Mouse (Mus musculus) liver (tissue): ENCODE results near the gene Apba1.

Experiments
- DNase-seq: peaks from one replicate; pipeline ENCODE4 v3.0.0-alpha.2; 2020; ENCODE audit warnings: mixed read lengths

The Apba1 gene

DNA sequence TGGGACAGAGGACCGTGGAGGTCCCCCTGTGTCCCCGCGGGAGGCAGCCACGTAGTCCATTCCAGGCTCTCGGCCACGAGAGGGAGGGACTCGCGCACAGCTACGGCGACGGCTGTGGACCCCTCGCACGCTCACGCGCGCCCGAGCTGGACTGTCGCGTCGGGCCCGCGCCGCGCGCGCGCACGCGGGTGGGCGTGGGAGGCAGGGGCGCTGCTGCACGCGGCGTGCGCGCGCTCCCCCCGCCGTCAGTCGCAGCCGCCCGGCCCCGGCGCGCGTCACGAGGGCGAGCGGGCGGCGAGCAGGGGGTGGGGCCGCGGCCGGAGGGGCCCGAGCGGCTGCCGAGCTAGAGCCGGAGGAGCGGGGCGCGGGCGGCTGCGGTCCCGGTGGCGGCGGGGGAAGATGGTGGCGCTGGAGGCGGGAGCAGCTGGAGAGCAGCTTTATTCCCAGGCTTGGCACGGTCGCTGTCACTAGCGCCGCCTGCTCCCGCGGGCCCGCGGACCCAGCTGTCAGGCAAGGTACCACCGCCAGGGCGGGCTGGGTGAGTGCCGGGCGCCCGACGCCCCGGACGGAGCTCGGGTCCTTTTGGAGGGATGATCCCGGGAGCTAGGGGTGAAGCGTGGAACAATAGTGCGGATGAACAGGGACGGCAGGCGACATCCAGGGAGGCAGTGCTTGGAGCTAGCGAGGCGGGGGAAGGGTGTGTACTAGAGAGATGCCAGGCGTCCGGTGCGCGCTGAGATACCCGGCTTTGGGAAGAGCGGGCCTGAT is at the start of gene Apba1:
Gene Apba1 (plus strand): TSS at position 334 of the 768 bp plus-strand sequence.
- DNase-seq: peak; percentile 43

DNA sequence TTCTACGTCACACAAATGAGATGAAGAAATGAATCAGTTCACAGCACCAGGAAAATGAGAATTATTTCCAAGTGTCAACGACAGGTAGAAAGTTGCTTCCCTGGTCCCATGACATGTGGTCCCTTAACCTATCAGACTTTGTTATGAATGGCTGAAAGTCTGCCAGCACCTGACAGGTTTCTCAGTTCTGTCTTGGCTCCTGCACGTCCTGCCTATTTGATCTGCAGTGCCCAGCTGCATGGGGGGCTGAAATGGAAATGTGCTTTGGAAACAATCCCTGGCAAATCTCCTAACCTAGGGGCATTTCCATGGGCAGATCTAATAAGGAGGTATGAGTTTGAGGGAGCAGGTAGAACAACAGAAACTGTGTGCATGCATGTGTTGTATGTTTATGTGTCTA is 12.2 kb upstream of the Apba1 start:
- DNase-seq: no peak

GRCm38 (mm10) chr19:23757011-23757410 is 1.7 kb upstream of the Apba1 start:
- DNase-seq: peak; percentile 9

GRCm38 (mm10) chr19:23757961-23758553 is 630 bp upstream of the Apba1 start:
- DNase-seq: peak; percentile 90

GRCm38 (mm10) chr19:23759322-23759945 is 747 bp downstream of the Apba1 start:
- DNase-seq: no peak

- DNase-seq: no peak
These were observed 4.7 kb downstream of the Apba1 start for GRCm38 (mm10) chr19:23763371-23763770.

DNA sequence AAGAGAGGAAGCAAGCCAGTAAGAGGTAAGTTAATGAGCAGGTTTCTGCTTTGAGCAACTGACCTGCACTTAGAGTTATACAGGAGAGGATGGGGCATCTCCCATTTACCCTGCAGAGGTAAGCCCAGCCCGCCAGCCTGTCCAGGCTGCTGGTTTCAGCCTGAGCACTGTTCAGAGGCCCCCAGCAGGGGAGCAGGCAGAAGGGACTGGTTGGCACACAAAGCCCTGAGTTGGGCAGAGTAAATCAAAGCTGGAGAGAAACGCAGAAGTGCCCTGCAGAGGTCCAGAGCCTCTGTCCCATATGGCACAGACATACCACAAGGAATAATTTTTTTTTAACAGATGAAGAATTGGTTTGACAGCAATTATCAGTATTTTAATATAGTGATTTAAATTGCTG is 5.4 kb downstream of the Apba1 start:
- DNase-seq: no peak

- no peak for DNase-seq
These were observed 10.2 kb downstream of the Apba1 start for GRCm38 (mm10) chr19:23768864-23769263.

DNA sequence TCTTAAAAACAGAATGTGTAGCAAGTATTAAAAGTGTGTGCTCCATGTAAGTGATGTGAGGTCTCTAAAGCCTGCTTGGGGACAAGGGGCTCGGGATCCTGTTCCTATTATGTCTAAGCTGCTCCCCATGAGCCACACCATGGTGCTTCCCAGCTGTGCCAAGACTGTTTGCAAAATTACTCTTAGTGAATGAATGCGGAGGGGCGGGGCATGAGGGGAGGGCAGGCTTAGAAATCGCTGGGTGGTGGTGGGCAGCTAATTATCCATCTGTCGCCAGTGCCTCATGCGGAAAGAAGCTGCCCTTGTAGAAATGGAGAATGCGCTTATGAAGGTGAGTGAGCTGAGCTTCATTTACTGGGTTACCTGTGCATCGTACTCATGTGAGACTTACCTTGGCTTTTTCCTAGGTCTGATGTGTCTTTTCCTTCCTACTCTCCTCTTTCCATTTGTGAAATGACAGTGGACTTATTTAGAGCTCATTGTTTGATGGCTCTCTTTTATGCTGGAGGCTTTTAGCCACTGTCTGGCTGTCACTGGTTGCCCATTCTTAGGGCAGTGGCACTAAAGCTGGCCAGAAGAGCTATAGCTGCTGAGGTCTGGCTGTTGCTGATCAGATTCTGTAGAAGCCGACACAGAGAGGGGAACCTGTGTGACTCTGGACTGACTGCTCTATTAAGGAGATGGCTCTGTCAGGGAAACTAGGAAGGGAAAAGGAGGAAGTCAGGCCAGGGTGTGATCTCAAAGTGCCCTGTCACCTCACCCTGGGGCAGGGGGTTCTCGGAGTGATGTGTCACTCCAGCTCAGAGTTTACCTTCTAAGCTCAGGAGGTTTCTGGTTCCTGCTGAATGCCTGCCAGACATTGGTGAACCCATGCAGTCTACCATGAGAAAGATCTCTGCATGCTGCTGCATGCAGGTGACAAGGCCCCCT is 12.1 kb downstream of the Apba1 start:
- DNase-seq: no peak

DNA sequence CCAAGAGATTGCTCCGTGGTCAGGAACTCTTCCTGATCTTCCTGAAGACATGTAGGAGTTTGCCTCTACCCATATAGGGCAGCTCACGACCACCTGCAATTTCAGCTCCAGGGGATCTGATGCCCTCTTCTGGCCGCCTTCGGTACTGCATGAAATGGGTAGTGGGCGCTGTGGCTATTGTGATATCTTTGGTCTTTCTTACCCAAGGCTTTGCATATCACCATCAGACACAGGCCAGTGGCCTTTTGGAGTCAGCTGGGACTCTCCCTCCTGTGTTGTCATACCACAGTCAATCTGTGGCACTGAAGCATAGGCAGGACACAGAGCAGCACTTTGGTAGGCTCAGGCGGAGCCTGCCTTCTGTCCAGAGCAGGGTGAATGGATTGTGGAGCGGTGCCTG is 13.3 kb downstream of the Apba1 start:
- DNase-seq: peak; percentile 6

DNA sequence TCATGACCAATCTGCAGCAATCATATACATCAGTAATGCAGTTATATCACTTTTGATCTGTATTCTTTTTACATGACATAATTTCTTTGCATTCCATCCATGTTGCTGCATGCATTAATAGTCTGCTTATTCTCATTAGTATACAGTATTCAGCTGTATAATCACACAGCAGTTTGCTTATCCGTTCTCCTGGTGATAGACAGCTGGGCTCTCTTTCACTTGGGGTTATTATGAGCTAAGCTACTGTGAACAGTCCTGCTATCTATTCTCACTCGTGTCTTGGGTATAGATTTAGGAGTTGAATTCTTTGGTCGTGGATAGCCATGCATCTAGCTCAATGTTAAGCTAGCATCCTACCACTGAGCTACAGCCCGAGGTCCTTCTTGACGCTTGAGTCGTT is 16.7 kb downstream of the Apba1 start:
- no peak for DNase-seq

DNA sequence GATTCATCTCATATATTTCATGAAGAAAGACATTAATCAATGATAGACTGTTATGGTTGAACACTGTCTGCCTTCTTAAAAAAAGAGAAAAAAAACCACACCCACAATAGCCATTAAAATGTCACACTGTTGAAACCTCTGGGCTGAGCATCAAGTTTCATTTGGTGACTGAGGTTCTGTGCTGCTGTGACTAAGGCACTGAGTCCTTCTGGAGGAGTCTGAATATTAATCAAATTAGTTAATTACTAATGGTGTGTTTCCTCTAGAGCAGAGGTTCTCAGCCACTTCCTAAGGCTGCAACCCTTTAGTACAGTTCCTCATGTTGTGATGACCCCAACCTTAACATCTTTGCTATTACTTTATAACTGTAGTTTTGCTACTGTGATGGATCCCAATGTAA is 20.4 kb downstream of the Apba1 start:
- no peak for DNase-seq

- no peak for DNase-seq
These were observed 21.4 kb downstream of the Apba1 start for GRCm38 (mm10) chr19:23780105-23780504.

- peak; percentile 24 for DNase-seq
These were observed 23.3 kb downstream of the Apba1 start for GRCm38 (mm10) chr19:23781968-23782367.

DNA sequence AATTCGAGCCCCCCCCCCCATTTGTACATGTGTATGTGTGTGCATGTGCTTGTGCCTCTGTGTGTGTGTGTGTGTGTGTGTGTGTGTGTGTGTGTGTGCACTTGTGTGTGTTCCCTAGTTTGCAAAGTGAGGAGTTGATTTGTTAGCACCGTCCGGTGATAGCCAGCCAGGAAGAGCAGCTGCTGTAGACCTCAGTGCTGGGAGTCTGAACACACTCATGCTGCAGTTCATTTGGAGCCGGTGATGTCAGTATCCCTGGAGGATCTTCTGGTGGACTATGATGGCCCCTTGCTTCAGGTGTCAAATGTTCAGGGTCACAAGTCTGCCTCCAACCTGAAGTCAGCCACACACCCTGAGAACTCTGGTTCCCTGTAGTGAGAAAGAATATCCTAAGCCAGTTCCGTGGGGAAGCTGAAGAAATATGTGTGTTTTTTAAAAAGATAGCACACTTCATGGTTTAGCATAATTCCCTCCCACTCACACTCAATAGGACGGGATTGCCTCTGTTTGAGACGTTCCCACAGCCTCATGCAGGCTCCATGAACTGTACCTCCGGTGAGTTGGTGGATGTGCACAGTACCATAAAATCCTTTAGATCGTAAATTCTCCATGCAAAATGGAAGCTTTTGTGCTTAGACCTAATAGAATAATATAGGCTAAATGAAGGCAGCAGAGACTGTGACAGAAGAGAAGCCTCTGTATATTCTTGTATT is 29.9 kb downstream of the Apba1 start:
- no peak for DNase-seq

GRCm38 (mm10) chr19:23791704-23792103 is 33.0 kb downstream of the Apba1 start:
- DNase-seq: no peak

DNA sequence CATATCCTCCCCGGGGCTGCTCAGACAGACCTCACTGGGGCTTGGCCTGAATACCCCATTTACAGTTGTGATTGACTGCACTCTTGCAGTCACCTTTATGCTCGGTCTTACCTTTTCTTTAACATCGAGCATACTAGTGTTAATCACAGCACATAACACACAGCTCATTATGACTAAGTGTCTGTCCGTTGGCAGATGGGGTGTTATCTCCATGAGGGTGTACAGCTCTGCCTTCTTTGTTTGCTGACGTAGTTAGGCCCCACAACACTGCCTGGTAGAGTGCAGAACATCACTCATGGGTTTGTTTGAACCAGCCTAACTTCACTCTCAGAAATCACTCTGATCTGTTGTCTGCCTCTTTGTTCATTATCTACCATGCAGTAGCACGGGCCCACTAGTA is 33.9 kb downstream of the Apba1 start:
- DNase-seq: no peak

GRCm38 (mm10) chr19:23794491-23794890 is 35.8 kb downstream of the Apba1 start:
- DNase-seq: no peak

DNA sequence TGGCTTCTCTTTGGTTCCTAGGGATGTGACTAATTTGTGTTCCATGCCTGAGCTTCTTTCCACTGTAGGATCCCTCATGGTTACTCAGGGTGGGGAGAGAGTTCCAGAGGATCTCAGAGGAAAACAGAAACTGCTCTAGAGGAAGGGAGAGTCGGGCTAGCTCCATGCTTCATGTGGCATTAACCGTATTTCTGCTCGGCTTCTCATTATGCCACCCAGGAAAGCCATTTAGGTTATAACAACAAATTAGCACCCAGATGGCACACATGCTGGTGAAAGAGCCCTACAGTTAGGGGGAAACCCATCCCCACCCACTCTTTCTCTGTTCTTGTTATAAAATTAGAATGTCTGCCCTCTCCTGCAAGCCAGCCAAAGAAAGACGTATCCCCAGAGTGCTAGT is 36.5 kb downstream of the Apba1 start:
- DNase-seq: no peak

- DNase-seq: no peak
These were observed 42.5 kb downstream of the Apba1 start for GRCm38 (mm10) chr19:23801174-23801573.

- no peak for DNase-seq
These were observed 44.7 kb downstream of the Apba1 start for GRCm38 (mm10) chr19:23803221-23803870.

DNA sequence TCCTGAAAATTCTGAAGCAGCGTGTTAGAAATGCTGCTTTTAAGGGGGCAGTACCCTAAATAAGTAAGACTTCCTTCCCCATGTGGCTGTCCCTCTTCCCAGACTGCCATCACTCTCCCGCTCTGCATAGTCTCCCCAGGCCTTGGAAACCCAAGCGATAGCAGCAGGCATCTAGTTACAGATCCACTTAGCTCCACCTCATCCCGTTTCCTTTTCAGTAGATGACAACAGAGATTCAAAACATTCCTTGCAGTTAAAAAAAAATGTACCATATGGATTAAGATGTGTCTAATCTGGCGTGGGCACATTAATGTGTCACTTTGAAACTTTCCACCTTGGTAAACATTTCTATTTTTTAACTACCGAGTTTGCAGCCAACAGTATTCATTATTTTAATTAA is 48.1 kb downstream of the Apba1 start:
- DNase-seq: no peak
